Mouse (Mus musculus) heart, embryonic 11.5 days (tissue): ENCODE results near the gene Tmem62. TPM values are rescaled to one million over a fixed set of nuclear protein-coding genes. Genes with fewer than 3 reads are reported as not detected.

Experiments
- ATAC-seq: fragments of 200-750 bp; cut with Nextera tagmentation; replicated peaks from 2 replicates; pipeline ENCODE4 v1.8.0; 2017; ENCODE audit warnings: moderate library complexity; ENCODE audit not compliant: insufficient number of reproducible peaks, low FRiP score, low TSS enrichment
- H3K27ac ChIP-seq: fragments of 300-500 bp; sonication (generic); 2 replicates; pipeline ENCODE4 v1.5.1; 2014; ENCODE audit warnings: mild to moderate bottlenecking, low read depth, low read length
- H3K27me3 ChIP-seq: fragments of 300-500 bp; sonication (generic); 2 replicates; pipeline ENCODE4 v1.6.1; 2014; ENCODE audit warnings: mild to moderate bottlenecking, low read length, mixed read lengths; ENCODE audit not compliant: control insufficient read depth, insufficient read depth
- H3K36me3 ChIP-seq: fragments of 300-500 bp; sonication (generic); 2 replicates; pipeline ENCODE4 v1.6.1; 2014; ENCODE audit warnings: mild to moderate bottlenecking, low read length, moderate library complexity, mixed read lengths; ENCODE audit not compliant: control insufficient read depth, insufficient read depth
- H3K4me1 ChIP-seq: fragments of 300-500 bp; sonication (generic); 2 replicates; pipeline ENCODE4 v1.6.1; 2014; ENCODE audit warnings: low read length; ENCODE audit not compliant: control insufficient read depth, insufficient read depth
- H3K4me2 ChIP-seq: fragments of 300-500 bp; sonication (generic); 2 replicates; pipeline ENCODE4 v1.6.1; 2014; ENCODE audit warnings: mild to moderate bottlenecking, moderate library complexity
- H3K4me3 ChIP-seq: fragments of 300-500 bp; sonication (generic); 2 replicates; pipeline ENCODE4 v1.5.1; 2014; ENCODE audit warnings: low read depth, low read length
- H3K9ac ChIP-seq: fragments of 300-500 bp; sonication (generic); 2 replicates; pipeline ENCODE4 v1.6.1; 2014; ENCODE audit warnings: mild to moderate bottlenecking, low read depth, low read length, moderate library complexity
- H3K9me3 ChIP-seq: fragments of 300-500 bp; sonication (generic); replicated peaks from 2 replicates; pipeline ENCODE4 v1.6.1; 2016; ENCODE audit warnings: low read length; ENCODE audit not compliant: control insufficient read depth
- WGBS: fragments of 180-500 bp; shearing (Covaris S2); extraction: QIAGEN DNeasy Blood & Tissue Kit; methylation state at CpG from one replicate; pipeline ENCODE4 v1.1.7; 2014; ENCODE audit not compliant: insufficient replicate concordance; 5-methylcytosine and 5-hydroxymethylcytosine counted together
- polyA plus RNA-seq: library from polyadenylated mRNA; unstranded; fragments of >200 nt; fragmentation: Nextera tagmentation; extraction: Ambion mirVana; gene quantifications from 2 replicates; pipeline ENCODE4 v1.2.1, GENCODE M21; 2014

Tmem62 gene
- polyA plus RNA-seq, result 3.6 and 3.8 TPM in 2 replicates

- H3K27ac ChIP-seq, result peak within 1 kb of the TSS; percentile 81
- peak within 1 kb of the TSS; percentile 85 for H3K9ac ChIP-seq
- ATAC-seq, result peak; percentile 76
- no peaks in the 10 kb centered on the region for H3K27me3 ChIP-seq
- no peaks in the 10 kb centered on the region for H3K9me3 ChIP-seq
- WGBS, result 1% methylated on average over 62 of the region's 71 CpGs
- peak within 1 kb of the TSS; percentile 97 for H3K4me2 ChIP-seq
- no peaks in the 10 kb centered on the region for H3K36me3 ChIP-seq
- H3K4me1 ChIP-seq, result no peaks in the 10 kb centered on the region
- peak within 1 kb of the TSS; percentile 79 for H3K4me3 ChIP-seq
Observed at GRCm38 (mm10) chr2:120976990-120977925, at the start of gene Tmem62. Tmem62 (plus strand) TSS chr2:120977017.

GRCm38 (mm10) chr2:120933038-120933437, 43.8 kb upstream of the Tmem62 start:
- H3K4me3 ChIP-seq, result no peak overlapping the region
- peaks cover 9% of the 10 kb centered on the region for H3K36me3 ChIP-seq
- no peak overlapping the region for H3K9ac ChIP-seq
- no peaks in the 10 kb centered on the region for H3K27me3 ChIP-seq
- H3K27ac ChIP-seq, result no peak overlapping the region
- H3K4me1 ChIP-seq, result no peaks in the 10 kb centered on the region
- no peaks in the 10 kb centered on the region for H3K9me3 ChIP-seq
- no peak for ATAC-seq
- 91% methylated on average over 3 of the region's 3 CpGs for WGBS
- no peak overlapping the region for H3K4me2 ChIP-seq

- Histone ChIP-seq H3K27me3 (no peaks in the 10 kb centered on the region), H3K36me3 (peaks cover 21% of the 10 kb centered on the region), H3K4me2 (no peak overlapping the region), H3K9me3 (no peaks in the 10 kb centered on the region), H3K27ac (no peak overlapping the region), H3K4me3 (no peak overlapping the region), H3K4me1 (no peaks in the 10 kb centered on the region), H3K9ac (no peak overlapping the region)
- WGBS, result 83% methylated on average over 5 of the region's 5 CpGs
- ATAC-seq, result no peak
Observed at GRCm38 (mm10) chr2:120951208-120951607, 25.6 kb upstream of the Tmem62 start.

GRCm38 (mm10) chr2:120952176-120952938, 24.5 kb upstream of the Tmem62 start:
- Histone ChIP-seq H3K9me3 (no peaks in the 10 kb centered on the region), H3K4me1 (no peaks in the 10 kb centered on the region), H3K27me3 (no peaks in the 10 kb centered on the region), H3K27ac (no peak overlapping the region), H3K36me3 (peaks cover 13% of the 10 kb centered on the region; the same call in 1 of the 2 replicates), H3K9ac (no peak overlapping the region), H3K4me3 (no peak overlapping the region), H3K4me2 (no peak overlapping the region)
- WGBS, result 81% methylated on average over 2 of the region's 2 CpGs
- 0 out of 2 replicates have a peak, but pooled peaks have one; percentile 18 for ATAC-seq

GRCm38 (mm10) chr2:120959363-120959762, 17.5 kb upstream of the Tmem62 start:
- ATAC-seq, result no peak
- 95% methylated on average over 2 of the region's 2 CpGs for WGBS
- no peaks in the 10 kb centered on the region for H3K36me3 ChIP-seq

GRCm38 (mm10) chr2:120959827-120960226, 17.0 kb upstream of the Tmem62 start:
- no peak for ATAC-seq
- H3K4me1 ChIP-seq, result no peaks in the 10 kb centered on the region
- H3K36me3 ChIP-seq, result no peaks in the 10 kb centered on the region
- no peak overlapping the region for H3K9ac ChIP-seq
- H3K4me2 ChIP-seq, result no peak overlapping the region
- H3K9me3 ChIP-seq, result no peaks in the 10 kb centered on the region
- H3K27ac ChIP-seq, result no peak overlapping the region
- WGBS, result 87% methylated on average over 5 of the region's 5 CpGs
- no peaks in the 10 kb centered on the region for H3K27me3 ChIP-seq
- H3K4me3 ChIP-seq, result no peak overlapping the region

More at GRCm38 (mm10) chr2:120959363-120959762, 17.5 kb upstream of the Tmem62 start:
- Histone ChIP-seq H3K4me2 (no peak overlapping the region), H3K9ac (no peak overlapping the region), H3K27me3 (no peaks in the 10 kb centered on the region), H3K4me3 (no peak overlapping the region), H3K9me3 (no peaks in the 10 kb centered on the region), H3K27ac (no peak overlapping the region), H3K4me1 (no peaks in the 10 kb centered on the region)

GRCm38 (mm10) chr2:120960261-120960660, 16.6 kb upstream of the Tmem62 start:
- no peak overlapping the region for H3K4me2 ChIP-seq
- H3K4me1 ChIP-seq, result no peaks in the 10 kb centered on the region
- H3K27ac ChIP-seq, result no peak overlapping the region
- H3K27me3 ChIP-seq, result no peaks in the 10 kb centered on the region
- H3K36me3 ChIP-seq, result no peaks in the 10 kb centered on the region
- no peaks in the 10 kb centered on the region for H3K9me3 ChIP-seq
- no peak overlapping the region for H3K4me3 ChIP-seq
- no peak overlapping the region for H3K9ac ChIP-seq
- 95% methylated on average over 1 of the region's 1 CpGs for WGBS
- no peak for ATAC-seq

- no peak overlapping the region for H3K4me3 ChIP-seq
- ATAC-seq, result no peak
- no peaks in the 10 kb centered on the region for H3K27me3 ChIP-seq
- H3K27ac ChIP-seq, result no peak overlapping the region
- H3K4me2 ChIP-seq, result no peak overlapping the region
- no peaks in the 10 kb centered on the region for H3K4me1 ChIP-seq
- WGBS, result 93% methylated on average over 7 of the region's 7 CpGs
- no peaks in the 10 kb centered on the region for H3K9me3 ChIP-seq
- H3K9ac ChIP-seq, result no peak overlapping the region
- H3K36me3 ChIP-seq, result no peaks in the 10 kb centered on the region
Observed at GRCm38 (mm10) chr2:120963110-120963509, 13.7 kb upstream of the Tmem62 start.
